Mouse (Mus musculus): Measurements from ENCODE around the gene Jph4. TPM values are rescaled to one million over a fixed set of nuclear protein-coding genes. Genes with fewer than 3 reads are reported as not detected.
A peak's percentile ranks its signal among the peaks of the same experiment; 100 is the strongest.

Gene Jph4
- polyA plus RNA-seq, 1 experiment from 2014 or later = 0.92 TPM

DNA sequence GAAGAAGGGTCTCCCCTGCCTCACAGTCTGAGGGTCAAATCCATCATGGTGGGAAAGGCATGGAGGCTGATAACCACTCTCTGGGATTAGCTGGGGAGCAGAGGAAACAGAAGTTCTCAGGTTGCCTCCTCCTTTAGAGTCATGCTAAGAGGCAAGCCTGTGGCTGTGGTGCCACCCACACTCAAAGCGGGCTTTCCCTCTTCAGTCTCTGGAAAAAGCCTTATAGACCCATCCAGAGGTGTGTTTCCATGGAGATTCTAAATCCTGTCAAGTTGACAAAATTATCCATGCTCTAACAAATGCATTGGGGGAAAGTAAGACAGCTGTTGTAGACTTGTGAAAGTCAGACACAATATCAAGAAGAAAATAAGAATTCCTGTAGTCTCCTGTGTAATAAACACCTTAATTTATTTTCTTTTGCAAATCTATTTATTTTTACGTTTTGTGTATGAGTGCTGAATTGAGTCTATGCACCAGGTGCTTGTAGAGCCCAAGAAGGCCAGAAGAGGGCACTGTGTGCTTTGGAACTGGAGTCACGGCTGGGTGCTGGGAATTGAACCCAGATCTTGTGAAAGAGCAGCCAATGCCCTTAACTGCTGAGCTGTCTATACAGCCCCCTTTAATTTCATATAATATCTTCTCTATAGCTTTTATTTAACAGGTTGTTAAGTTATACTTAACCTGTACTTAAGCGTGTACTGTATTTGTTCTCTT is 2.8 kb upstream of the Jph4 start:
- H3K27me3 ChIP-seq = peaks cover 36% of the 10 kb centered on the region
- DNase-seq (ENCODE audit: low read depth, low spot score) = no peak
- in situ Hi-C loops (cut with MboI; ENCODE audit: low pct_unique_long_range_greater_than_20kb) = loop anchor here (5.0 to 10.0 kb wide), 3 partner anchors 43 to 415 kb away; no protein-coding TSS in a partner anchor
- POLR2A ChIA-PET = no interaction called here
- no peak for ATAC-seq
- TF ChIP-seq CTCF (IDR thresholded peaks at IDR 0.05) = no peak
- CTCF ChIA-PET = interaction anchor here (0.7 to 8.0 kb wide), 4 partner anchors 14 to 87 kb away, joined by 3 to 38 read pairs (median 19); no protein-coding TSS in a partner anchor

DNA sequence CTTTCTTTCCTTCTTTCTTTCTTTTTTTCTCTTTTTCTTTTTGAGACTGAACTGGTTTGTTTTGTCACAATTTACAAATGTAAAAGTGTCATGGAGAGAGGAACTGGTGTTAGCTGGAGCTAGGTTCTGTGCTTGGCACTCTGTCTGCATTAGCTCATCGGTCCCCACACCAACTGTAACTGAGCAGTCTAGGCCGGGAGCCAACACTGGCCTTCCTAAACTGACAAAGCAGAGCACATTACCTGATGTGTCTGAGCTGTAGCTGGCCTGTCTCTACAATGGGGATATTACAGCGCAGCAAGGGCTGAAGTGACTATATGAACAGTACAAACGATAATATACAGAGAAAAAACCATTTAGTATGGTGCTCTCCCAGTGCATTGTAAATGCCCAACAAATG is 2.1 kb upstream of the Jph4 start:
- in situ Hi-C loops (cut with MboI; ENCODE audit: low pct_unique_long_range_greater_than_20kb) = no loop called here
- H3K27me3 ChIP-seq = peaks cover 35% of the 10 kb centered on the region
- TF ChIP-seq CTCF (IDR thresholded peaks at IDR 0.05) = no peak
- no peak for ATAC-seq
- ChIA-PET CTCF (interaction anchor here (1.1 to 8.0 kb wide), 3 partner anchors 12 to 42 kb away, joined by 3 to 35 read pairs (median 7); partner anchors contain the start of gene Ap1g2), POLR2A (no interaction called here)
- DNase-seq (ENCODE audit: low read depth, low spot score) = no peak

DNA sequence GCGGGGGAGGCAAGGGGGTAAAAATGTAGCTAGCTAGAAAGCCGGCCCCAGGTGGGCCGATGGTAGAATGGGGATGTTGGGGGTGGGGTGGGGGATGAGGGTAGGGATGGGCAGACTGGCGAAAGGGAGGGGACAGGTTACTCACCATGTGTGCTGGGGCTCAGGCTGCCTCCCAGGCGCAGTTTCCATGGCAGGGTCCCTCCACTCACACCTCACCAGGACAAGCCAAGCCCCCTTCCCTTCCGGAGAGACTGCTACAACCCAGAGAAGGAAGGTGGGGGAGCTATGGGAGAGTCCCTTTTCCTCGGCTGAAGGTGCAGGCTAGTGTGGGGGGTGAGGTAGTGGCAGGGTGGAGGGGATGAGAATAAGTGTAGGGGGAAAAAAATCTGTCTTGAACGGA is 889 bp downstream of the Jph4 start:
- in situ Hi-C loops (cut with MboI; ENCODE audit: low pct_unique_long_range_greater_than_20kb) = no loop called here
- POLR2A ChIA-PET = no interaction called here
- ATAC-seq = no peak
- H3K27me3 ChIP-seq = peaks cover 47% of the 10 kb centered on the region
- CTCF ChIA-PET = interaction anchor here (3.0 kb wide), 1 partner anchor 45 kb away, joined by 7 read pairs; no protein-coding TSS in a partner anchor
- TF ChIP-seq CTCF (IDR thresholded peaks at IDR 0.05) = no peak
- DNase-seq (ENCODE audit: low read depth, low spot score) = no peak

DNA sequence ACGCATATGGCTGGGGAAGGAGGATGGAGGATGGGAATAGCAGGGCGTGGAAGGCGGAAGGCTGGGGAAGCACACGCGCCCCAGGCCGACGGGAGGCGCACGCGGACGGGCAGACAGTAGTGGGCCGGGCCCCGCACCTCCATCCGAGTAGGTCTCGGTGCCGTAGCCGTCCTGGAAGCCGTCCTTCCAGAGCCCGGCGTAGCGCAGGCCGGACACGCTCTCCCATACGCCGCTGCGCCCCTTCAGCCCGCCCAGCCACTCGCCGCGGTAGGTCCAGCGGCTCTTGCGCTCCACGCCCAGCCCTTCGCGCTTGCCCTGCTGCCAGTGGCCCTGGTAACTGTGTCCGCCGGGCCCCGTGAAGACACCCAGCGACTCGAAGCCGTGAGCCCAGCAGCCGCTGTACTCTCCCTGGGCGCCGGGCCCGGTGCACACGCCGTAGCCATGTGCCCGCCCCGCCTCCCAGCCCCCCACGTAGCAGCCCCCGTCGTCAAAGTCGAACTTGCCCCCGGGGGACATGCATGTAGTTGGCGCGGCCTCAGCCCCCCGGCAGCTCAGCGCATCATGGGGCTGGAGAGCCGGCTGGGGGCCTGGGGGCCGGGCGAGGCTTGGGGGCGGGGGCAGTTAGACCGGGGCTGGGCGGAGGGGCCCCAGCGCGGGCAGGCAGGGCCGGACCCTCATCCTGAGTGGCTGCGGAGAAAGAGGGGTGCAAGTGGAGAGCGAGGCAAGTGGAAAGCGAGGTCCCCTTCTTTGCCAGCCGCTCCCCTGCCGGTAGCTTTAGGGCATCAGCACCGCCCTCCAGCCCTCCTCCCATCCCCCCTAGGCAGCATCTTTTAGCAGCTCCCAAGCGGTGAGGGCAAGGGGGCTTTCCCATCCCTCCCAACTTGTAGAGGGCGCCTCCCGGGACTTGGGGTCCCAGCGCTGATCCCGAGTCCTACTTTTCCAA is 1.7 kb downstream of the Jph4 start:
- POLR2A ChIA-PET = interaction anchor here (0.6 kb wide), 1 partner anchor 560 kb away, joined by 5 read pairs; no protein-coding TSS in a partner anchor
- TF ChIP-seq CTCF (IDR thresholded peaks at IDR 0.05) = no peak
- CTCF ChIA-PET = interaction anchor here (1.1 kb wide), 1 partner anchor 46 kb away, joined by 3 read pairs; no protein-coding TSS in a partner anchor
- DNase-seq (ENCODE audit: low read depth, low spot score) = no peak
- in situ Hi-C loops (cut with MboI; ENCODE audit: low pct_unique_long_range_greater_than_20kb) = no loop called here
- H3K27me3 ChIP-seq = peaks cover 47% of the 10 kb centered on the region
- ATAC-seq = peak; percentile 55

DNA sequence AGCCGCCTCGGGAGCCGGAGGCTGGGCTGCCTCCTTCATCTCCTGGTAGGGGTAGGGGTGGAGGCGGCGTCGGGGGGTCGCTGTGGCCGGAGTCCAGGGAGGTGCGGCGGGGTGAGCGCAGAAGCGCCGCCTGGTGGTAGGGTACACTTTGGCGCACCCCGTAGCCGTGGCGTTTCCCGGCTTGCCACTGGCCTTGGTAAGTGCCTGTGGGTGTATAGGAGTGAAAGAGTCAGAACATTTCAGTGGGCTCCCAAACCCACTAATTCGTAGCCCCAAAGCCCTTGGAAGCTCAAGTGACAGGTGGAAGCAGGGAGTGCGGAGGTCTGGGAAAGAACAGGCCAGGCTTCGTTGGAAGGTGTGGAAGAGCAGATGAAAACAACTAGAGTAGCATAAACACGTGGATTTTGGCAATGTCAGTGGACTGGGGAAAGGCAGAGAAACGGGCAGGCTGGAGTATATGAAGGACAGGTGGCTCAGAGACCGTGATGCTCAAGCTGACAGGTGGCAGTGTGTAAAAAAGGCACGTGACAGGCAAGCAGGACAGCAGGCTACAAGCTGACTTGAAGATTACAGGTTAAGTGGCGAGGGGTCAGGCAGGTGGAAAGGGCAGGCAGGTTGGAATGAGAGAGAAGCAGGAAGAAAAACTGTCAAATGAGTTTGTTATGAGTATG is 2.6 kb downstream of the Jph4 start:
- TF ChIP-seq CTCF (IDR thresholded peaks at IDR 0.05) = no peak
- DNase-seq (ENCODE audit: low read depth, low spot score) = no peak
- peaks cover 40% of the 10 kb centered on the region for H3K27me3 ChIP-seq
- no peak for ATAC-seq
- in situ Hi-C loops (cut with MboI; ENCODE audit: low pct_unique_long_range_greater_than_20kb) = no loop called here
- ChIA-PET POLR2A (interaction anchor here (0.6 kb wide), 1 partner anchor 561 kb away, joined by 5 read pairs; no protein-coding TSS in a partner anchor), CTCF (interaction anchor here (1.1 to 1.5 kb wide), 2 partner anchors 8 to 47 kb away, joined by 3 read pairs; no protein-coding TSS in a partner anchor)

DNA sequence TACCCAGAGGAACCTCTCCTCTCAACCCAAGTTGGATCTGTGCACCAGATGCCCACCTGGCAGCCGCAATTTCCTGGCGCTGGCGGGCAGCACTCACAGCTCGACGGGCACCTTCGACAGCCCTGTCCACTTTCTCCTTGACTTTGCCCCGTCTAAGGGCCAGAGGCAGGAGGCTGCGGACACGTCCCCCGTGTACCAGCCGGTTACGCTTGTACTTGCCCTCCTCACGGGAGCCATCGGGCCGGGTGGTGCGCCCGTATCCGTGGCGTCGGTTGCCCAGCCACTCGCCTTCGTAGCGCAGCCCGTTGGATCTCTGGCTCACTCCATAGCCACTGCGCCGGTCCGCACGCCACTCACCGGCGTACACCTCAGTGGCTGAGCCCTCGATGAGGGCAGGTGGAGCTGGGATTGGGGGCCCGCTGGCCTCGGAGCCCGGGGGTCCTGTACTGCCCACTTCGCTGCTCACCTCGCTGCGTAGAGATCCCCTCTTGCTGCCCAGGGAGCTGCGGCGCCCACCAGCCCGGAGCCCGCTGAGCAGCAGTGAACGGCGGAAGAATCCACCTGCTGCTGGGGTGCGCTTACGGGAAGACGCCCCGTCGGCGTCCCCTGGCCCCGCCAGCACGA is 3.3 kb downstream of the Jph4 start:
- peaks cover 40% of the 10 kb centered on the region for H3K27me3 ChIP-seq
- in situ Hi-C loops (cut with MboI; ENCODE audit: low pct_unique_long_range_greater_than_20kb) = no loop called here
- ChIA-PET POLR2A (interaction anchor here (0.5 kb wide), 1 partner anchor 75 kb away, joined by 3 read pairs; no protein-coding TSS in a partner anchor), CTCF (interaction anchor here (1.1 to 1.5 kb wide), 2 partner anchors 8 to 48 kb away, joined by 3 read pairs; no protein-coding TSS in a partner anchor)
- DNase-seq (ENCODE audit: low read depth, low spot score) (no peak), ATAC-seq (no peak)
- no peak for TF ChIP-seq CTCF (IDR thresholded peaks at IDR 0.05)

DNA sequence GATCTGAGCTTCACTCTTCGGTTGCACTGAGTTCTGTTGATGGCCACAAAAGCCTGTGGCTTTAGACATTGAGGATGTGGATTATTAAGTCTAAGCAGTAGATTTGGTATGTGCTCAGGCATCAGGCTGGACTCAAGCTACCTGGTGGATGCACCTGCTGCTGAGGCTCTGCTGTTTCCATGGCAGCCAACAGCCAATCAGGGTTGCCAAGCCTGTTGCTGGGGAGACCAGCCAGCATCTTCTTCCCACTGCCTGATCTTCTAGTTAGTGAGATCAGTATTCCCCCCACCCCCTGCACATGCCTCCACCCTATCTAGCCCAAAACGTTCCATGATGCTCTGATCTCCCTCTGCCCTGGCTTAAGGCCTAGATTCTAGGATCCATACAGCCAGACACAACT is 5.0 kb downstream of the Jph4 start:
- H3K27me3 ChIP-seq = peaks cover 37% of the 10 kb centered on the region
- in situ Hi-C loops (cut with MboI; ENCODE audit: low pct_unique_long_range_greater_than_20kb) = no loop called here
- ATAC-seq = no peak

DNA sequence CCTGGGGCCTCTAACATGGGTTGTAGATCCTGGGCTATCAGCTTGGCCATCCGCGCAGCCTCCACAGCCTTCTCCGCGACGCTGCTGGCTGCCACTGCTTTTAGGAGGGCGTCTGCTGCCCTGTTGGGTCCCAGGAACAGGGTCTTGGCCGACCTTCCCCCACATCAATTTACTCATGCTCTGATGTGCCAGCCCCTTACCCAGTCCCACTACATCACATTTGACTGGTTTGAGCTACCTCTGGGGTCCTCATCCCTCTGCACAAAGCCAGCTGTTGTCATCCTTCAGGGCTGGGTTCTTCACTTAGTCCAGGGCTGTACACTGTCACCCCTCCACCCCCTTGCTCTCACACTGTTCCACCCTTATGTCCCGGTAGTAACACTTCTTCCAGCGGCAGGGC is 6.7 kb downstream of the Jph4 start:
- POLR2A ChIA-PET = no interaction called here
- H3K27me3 ChIP-seq = peaks cover 32% of the 10 kb centered on the region
- in situ Hi-C loops (cut with MboI; ENCODE audit: low pct_unique_long_range_greater_than_20kb) = no loop called here
- ATAC-seq (no peak), DNase-seq (ENCODE audit: low read depth, low spot score) (no peak)
- no peak for TF ChIP-seq CTCF (IDR thresholded peaks at IDR 0.05)
- CTCF ChIA-PET = no interaction called here

More for the DNA sequence above, 5.0 kb downstream of the Jph4 start:
- ChIA-PET CTCF (interaction anchor here (1.5 kb wide), 1 partner anchor 10 kb away, joined by 8 read pairs; no protein-coding TSS in a partner anchor), POLR2A (no interaction called here)
- DNase-seq (ENCODE audit: low read depth, low spot score) = no peak
- TF ChIP-seq CTCF (IDR thresholded peaks at IDR 0.05) = no peak

DNA sequence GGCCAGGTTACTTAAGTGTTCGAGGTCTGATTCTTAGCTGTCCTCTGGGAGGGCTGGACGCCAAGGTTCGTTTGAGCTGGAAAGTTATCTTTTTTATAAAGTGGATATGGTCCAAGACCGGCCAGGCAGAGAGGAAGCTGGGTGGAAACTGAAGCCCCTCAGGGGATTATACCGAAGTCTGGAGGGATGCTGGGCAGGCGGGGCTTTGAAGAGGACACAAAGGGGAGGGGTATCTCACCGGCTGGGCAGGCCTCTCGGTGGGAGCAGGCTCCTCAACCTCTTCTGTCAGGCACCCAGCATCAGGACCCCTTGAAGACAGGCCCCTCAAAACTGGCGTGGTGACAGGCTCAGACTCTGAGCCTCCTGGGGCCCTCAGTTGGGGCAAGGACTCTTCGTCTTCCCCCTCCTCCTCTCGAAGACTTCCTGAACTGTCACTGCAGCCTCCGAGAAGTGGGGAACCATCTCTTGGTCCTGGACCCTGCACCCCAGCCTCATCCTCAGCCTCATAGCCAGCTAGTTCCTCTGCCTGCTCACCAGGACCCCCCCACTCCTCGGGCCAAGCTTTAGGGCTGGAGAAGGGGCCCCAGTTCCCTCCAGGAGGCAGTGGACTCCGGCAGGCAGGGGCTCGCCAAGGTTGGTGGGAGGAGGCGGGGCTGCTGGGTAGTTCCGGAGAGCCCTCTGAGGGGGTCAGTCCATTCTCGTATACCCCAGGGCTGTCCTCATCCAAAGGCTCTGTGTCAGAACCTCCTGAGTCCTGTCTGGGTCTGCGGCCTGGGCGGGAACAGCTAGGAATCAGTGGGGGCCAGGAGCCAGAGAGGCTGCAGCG is 7.5 kb downstream of the Jph4 start:
- ATAC-seq (no peak), DNase-seq (ENCODE audit: low read depth, low spot score) (no peak)
- ChIA-PET POLR2A (no interaction called here), CTCF (no interaction called here)
- H3K27me3 ChIP-seq = peaks cover 25% of the 10 kb centered on the region
- TF ChIP-seq CTCF (IDR thresholded peaks at IDR 0.05) = no peak
- in situ Hi-C loops (cut with MboI; ENCODE audit: low pct_unique_long_range_greater_than_20kb) = no loop called here
